Mouse (Mus musculus): ENCODE measurements around the gene Shoc2. TPM values are rescaled to one million over a fixed set of nuclear protein-coding genes. Genes with fewer than 3 reads are reported as not detected.

Shoc2 gene
- 14.9 and 18.6 TPM in 2 replicates for polyA plus RNA-seq (2012; rRNA removed)

- Histone ChIP-seq H3K4me3 (ENCODE audit: control insufficient read depth, insufficient read depth, low read length) (peak within 1 kb of the TSS; percentile 86), H3K4me1 (replicated peaks; ENCODE audit: control insufficient read depth, insufficient read depth, low read length) (no peaks in the 10 kb centered on the region; the same call in 1 of the 2 replicates), H3K36me3 (ENCODE audit: control insufficient read depth, insufficient read depth, low read length) (no peaks in the 10 kb centered on the region), H3K27ac (ENCODE audit: control insufficient read depth, insufficient read depth, low read length) (peak within 1 kb of the TSS; percentile 89), H3K27me3 (ENCODE audit: control insufficient read depth, insufficient read depth, low read length) (no peaks in the 10 kb centered on the region)
- peak; percentile 98 for DNase-seq
- under 1% methylated on average over 62 of the region's 62 CpGs for WGBS
- TF ChIP-seq CTCF (IDR thresholded peaks at IDR 0.05; ENCODE audit: borderline replicate concordance, control insufficient read depth, extremely low read depth, insufficient read depth, low read length, poor library complexity) (0 out of 2 replicates have a peak, but pooled peaks have one; percentile 17), POLR2A (IDR thresholded peaks at IDR 0.05; ENCODE audit: control insufficient read depth, extremely low read depth, insufficient read depth, low read length, poor library complexity) (peak; percentile 54)
Measured at GRCm38 (mm10) chr19:53943802-53944785, at the start of gene Shoc2, which contains the start of gene Bbip1. TSS of gene Shoc2 (plus strand) at chr19:53944306. TSS of gene Bbip1 (minus strand) at chr19:53944627.

GRCm38 (mm10) chr19:53894538-53895121, 49.5 kb upstream of the Shoc2 start:
- WGBS, result 46% methylated on average over 12 of the region's 12 CpGs
- TF ChIP-seq CTCF (IDR thresholded peaks at IDR 0.05; ENCODE audit: borderline replicate concordance, control insufficient read depth, extremely low read depth, insufficient read depth, low read length, poor library complexity) (no peak), POLR2A (IDR thresholded peaks at IDR 0.05; ENCODE audit: control insufficient read depth, extremely low read depth, insufficient read depth, low read length, poor library complexity) (no peak)
- no peaks in the 10 kb centered on the region for H3K27me3 ChIP-seq (ENCODE audit: control insufficient read depth, insufficient read depth, low read length)
- no peak overlapping the region for H3K4me3 ChIP-seq (ENCODE audit: control insufficient read depth, insufficient read depth, low read length)
- H3K36me3 ChIP-seq (ENCODE audit: control insufficient read depth, insufficient read depth, low read length), result no peaks in the 10 kb centered on the region
- peak overlapping the region; percentile 96 for H3K27ac ChIP-seq (ENCODE audit: control insufficient read depth, insufficient read depth, low read length)
- DNase-seq, result peak; percentile 20
- H3K4me1 ChIP-seq (replicated peaks; ENCODE audit: control insufficient read depth, insufficient read depth, low read length), result peaks cover 65% of the 10 kb centered on the region

DNA sequence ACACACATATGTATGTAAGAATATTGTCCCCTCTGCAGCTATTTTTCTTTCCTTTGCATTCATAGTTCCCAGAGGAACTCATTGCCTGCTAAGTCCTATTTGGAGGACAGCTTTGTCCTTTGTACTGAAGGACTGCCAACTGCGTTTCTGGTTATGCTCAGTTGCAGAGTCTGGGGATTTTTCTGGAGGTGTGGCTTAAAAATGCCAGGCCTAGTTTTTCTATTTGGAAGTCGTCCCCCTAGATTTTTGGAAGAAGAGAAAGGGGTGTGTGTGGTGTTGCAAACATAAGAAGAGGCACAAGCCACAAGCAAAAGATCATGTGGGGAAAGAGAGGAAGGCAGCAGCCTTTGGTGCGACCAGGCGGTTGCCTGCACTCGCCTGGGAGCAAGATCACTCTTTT, 46.1 kb upstream of the Shoc2 start:
- Histone ChIP-seq H3K27ac (ENCODE audit: control insufficient read depth, insufficient read depth, low read length) (no peak overlapping the region), H3K36me3 (ENCODE audit: control insufficient read depth, insufficient read depth, low read length) (no peaks in the 10 kb centered on the region), H3K27me3 (ENCODE audit: control insufficient read depth, insufficient read depth, low read length) (no peaks in the 10 kb centered on the region), H3K4me1 (replicated peaks; ENCODE audit: control insufficient read depth, insufficient read depth, low read length) (peaks cover 58% of the 10 kb centered on the region), H3K4me3 (ENCODE audit: control insufficient read depth, insufficient read depth, low read length) (no peak overlapping the region)
- no peak for DNase-seq
- no peak for TF ChIP-seq POLR2A (IDR thresholded peaks at IDR 0.05; ENCODE audit: control insufficient read depth, extremely low read depth, insufficient read depth, low read length, poor library complexity)
- TF ChIP-seq CTCF (IDR thresholded peaks at IDR 0.05; ENCODE audit: borderline replicate concordance, control insufficient read depth, extremely low read depth, insufficient read depth, low read length, poor library complexity), result no peak
- WGBS, result 70% methylated on average over 5 of the region's 5 CpGs

DNA sequence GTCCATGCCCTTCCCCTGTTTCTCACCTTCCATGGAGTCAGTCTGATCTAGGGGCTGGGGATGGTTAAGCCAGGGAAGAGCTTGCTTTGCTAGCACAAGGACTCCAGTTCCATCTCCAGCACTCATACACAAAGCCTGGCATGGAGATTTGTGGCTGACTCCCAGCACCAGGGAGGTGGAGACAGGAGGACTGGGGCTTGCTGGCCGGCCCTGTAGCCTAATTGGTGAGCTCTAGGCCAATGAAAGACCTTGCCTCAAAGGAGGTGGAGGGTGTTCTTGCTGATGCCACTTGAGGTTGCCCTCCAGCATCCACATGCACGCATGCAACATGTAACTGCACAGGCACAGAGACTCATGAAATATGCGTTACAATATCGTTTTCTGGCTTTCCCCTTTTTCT, 45.6 kb upstream of the Shoc2 start:
- H3K27ac ChIP-seq (ENCODE audit: control insufficient read depth, insufficient read depth, low read length), result no peak overlapping the region
- WGBS, result 91% methylated on average over 4 of the region's 4 CpGs

DNA sequence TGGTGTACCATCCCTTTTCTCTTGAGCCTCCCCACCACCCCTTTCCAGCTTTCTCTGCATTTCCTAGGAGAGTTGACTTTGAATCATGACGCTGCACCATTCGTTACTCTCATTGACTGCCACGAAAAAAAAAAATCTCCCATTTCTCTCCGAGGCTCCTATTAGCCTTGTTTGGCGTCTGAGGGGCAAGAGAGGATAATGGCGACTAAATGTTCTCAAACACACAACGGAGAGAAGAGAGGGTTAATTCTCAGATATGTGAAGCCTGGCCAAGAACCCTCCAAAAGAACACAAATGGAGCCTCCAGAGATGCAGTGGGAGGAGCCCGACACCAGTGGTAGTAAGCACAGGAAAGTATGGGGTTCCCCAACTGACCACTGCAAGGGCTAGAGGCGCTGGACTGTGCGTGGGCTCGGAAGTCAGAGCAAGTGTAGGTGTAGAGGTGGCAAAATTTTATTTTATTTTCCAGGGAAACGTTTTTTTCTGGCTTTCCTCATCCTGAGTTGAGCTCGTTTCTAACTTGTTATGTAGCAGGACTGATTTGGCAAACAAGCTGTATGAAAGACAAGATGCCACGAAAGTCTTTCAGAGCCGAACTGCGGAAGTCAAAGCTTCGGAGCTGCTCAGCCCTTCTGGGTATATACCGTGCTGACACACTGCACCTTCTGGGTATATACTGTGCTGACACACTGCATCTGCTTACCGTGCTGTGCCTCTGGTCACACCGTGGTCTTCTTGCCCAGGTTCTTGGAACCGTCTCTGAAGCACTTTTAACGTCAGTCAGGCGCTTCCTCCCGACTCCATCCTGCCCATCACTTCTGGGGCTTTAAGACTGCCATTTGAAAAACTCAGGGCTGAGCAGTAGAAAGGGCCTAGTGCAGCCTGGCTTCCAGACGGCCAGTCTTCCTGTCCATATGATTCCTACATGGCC, 44.9 kb upstream of the Shoc2 start:
- 81% methylated on average over 25 of the region's 25 CpGs for WGBS

More for the DNA sequence above, 45.6 kb upstream of the Shoc2 start:
- Histone ChIP-seq H3K27me3 (ENCODE audit: control insufficient read depth, insufficient read depth, low read length) (no peaks in the 10 kb centered on the region), H3K4me3 (ENCODE audit: control insufficient read depth, insufficient read depth, low read length) (no peak overlapping the region), H3K36me3 (ENCODE audit: control insufficient read depth, insufficient read depth, low read length) (no peaks in the 10 kb centered on the region), H3K4me1 (replicated peaks; ENCODE audit: control insufficient read depth, insufficient read depth, low read length) (peaks cover 55% of the 10 kb centered on the region)
- TF ChIP-seq POLR2A (IDR thresholded peaks at IDR 0.05; ENCODE audit: control insufficient read depth, extremely low read depth, insufficient read depth, low read length, poor library complexity), result no peak
- TF ChIP-seq CTCF (IDR thresholded peaks at IDR 0.05; ENCODE audit: borderline replicate concordance, control insufficient read depth, extremely low read depth, insufficient read depth, low read length, poor library complexity), result no peak
- DNase-seq, result no peak

More for the DNA sequence above, 44.9 kb upstream of the Shoc2 start:
- Histone ChIP-seq H3K27me3 (ENCODE audit: control insufficient read depth, insufficient read depth, low read length) (no peaks in the 10 kb centered on the region), H3K4me1 (replicated peaks; ENCODE audit: control insufficient read depth, insufficient read depth, low read length) (peaks cover 47% of the 10 kb centered on the region), H3K36me3 (ENCODE audit: control insufficient read depth, insufficient read depth, low read length) (no peaks in the 10 kb centered on the region), H3K27ac (ENCODE audit: control insufficient read depth, insufficient read depth, low read length) (peak overlapping the region; percentile 59), H3K4me3 (ENCODE audit: control insufficient read depth, insufficient read depth, low read length) (no peak overlapping the region)
- DNase-seq, result no peak
- TF ChIP-seq CTCF (IDR thresholded peaks at IDR 0.05; ENCODE audit: borderline replicate concordance, control insufficient read depth, extremely low read depth, insufficient read depth, low read length, poor library complexity) (no peak), POLR2A (IDR thresholded peaks at IDR 0.05; ENCODE audit: control insufficient read depth, extremely low read depth, insufficient read depth, low read length, poor library complexity) (no peak)

All from thymus, adult 2 months (tissue).